In genomic region chr7:83882633-83883275, GRCm38 (mm10) we compare ENCODE assay signal across 8 mouse cellular contexts. TPM values are rescaled to one million over a fixed set of nuclear protein-coding genes. Genes with fewer than 3 reads are reported as not detected.
DNase-seq lines count a peak whose midpoint lies in the region; ATAC-seq and TF ChIP-seq lines count a peak whose summit lies in the region.

No protein-coding gene starts in this region.

- H3K9ac ChIP-seq in liver, embryonic 12.5 days: peak overlapping the region; percentile 98

- WGBS in kidney, adult 2 months: 12% methylated on average over 56 of the region's 56 CpGs
- 13% methylated on average over 56 of the region's 56 CpGs for WGBS in liver, embryonic 12.5 days (ENCODE audit: insufficient replicate concordance)
- 42% methylated on average over 56 of the region's 56 CpGs for WGBS in thymus, adult 2 months

- peaks cover 7% of the 10 kb centered on the region; the same call in 1 of the 2 replicates for H3K4me1 ChIP-seq in kidney, adult 2 months (ENCODE audit: control insufficient read depth, insufficient read depth, low read length)
- H3K4me1 ChIP-seq in liver, embryonic 12.5 days: peaks cover 82% of the 10 kb centered on the region
- peaks cover 18% of the 10 kb centered on the region for H3K4me1 ChIP-seq in thymus, adult 2 months (replicated peaks; ENCODE audit: control insufficient read depth, insufficient read depth, low read length)

- H3ac ChIP-seq in C2C12 (ENCODE audit: control insufficient read depth, insufficient read length, low read depth): peak overlapping the region; percentile 90
- peak overlapping the region; percentile 78 for H3ac ChIP-seq in myocyte (ENCODE audit: control insufficient read depth, insufficient read length)

- H3K79me2 ChIP-seq in C2C12 (ENCODE audit: control insufficient read depth, insufficient read depth) (peaks cover 54% of the 10 kb centered on the region), myocyte (ENCODE audit: control insufficient read depth, insufficient read depth) (peaks cover 50% of the 10 kb centered on the region)

- no peak for TF ChIP-seq CTCF in C2C12 (IDR thresholded peaks at IDR 0.05; ENCODE audit: control insufficient read depth, insufficient read depth, insufficient read length)
- TF ChIP-seq CTCF in kidney, adult 2 months (conservative IDR thresholded peaks at IDR 0.05; ENCODE audit: insufficient read depth, insufficient read length, low read depth, low read length): no peak
- TF ChIP-seq CTCF in thymus, adult 2 months (IDR thresholded peaks at IDR 0.05; ENCODE audit: borderline replicate concordance, control insufficient read depth, extremely low read depth, insufficient read depth, low read length, poor library complexity): no peak

- ATAC-seq in liver, embryonic 12.5 days: peak; percentile 53

- H3K4me3 ChIP-seq in C2C12 (ENCODE audit: insufficient read depth, poor library complexity, severe bottlenecking): peak overlapping the region; percentile 53
- peak overlapping the region; percentile 69 for H3K4me3 ChIP-seq in kidney, adult 2 months (ENCODE audit: insufficient read depth, low read depth, low read length)
- peak overlapping the region; percentile 94 for H3K4me3 ChIP-seq in liver, embryonic 12.5 days
- peak overlapping the region; percentile 43 for H3K4me3 ChIP-seq in myocyte
- peak overlapping the region; percentile 72 for H3K4me3 ChIP-seq in thymus, adult 2 months (ENCODE audit: control insufficient read depth, insufficient read depth, low read length)

- no peaks in the 10 kb centered on the region for H3K9me3 ChIP-seq in liver, embryonic 12.5 days (replicated peaks)

- H3K36me3 ChIP-seq in C2C12 (ENCODE audit: control insufficient read depth, insufficient read depth) (peaks cover 19% of the 10 kb centered on the region), myocyte (ENCODE audit: control insufficient read depth, insufficient read depth) (no peaks in the 10 kb centered on the region)
- no peaks in the 10 kb centered on the region for H3K36me3 ChIP-seq in kidney, adult 2 months (ENCODE audit: control insufficient read depth, insufficient read depth, low read length)
- H3K36me3 ChIP-seq in liver, embryonic 12.5 days: peaks cover 46% of the 10 kb centered on the region
- H3K36me3 ChIP-seq in thymus, adult 2 months (ENCODE audit: control insufficient read depth, insufficient read depth, low read length): no peaks in the 10 kb centered on the region

- DNase-seq in adrenal gland, adult 18-20 months (ENCODE audit: low spot score in 2 of 2): peak; percentile 68 to 70
- peak; percentile 59 for DNase-seq in embryo, embryonic 9.5 days (ENCODE audit: extremely low spot score)
- DNase-seq in heart, adult 18-20 months: peak; percentile 65 to 68
- DNase-seq in kidney, adult 2 months: peak; percentile 76
- DNase-seq in thymus, adult 2 months: no peak

- H3K27me3 ChIP-seq in C2C12 (ENCODE audit: control insufficient read depth, insufficient read depth, insufficient read length): no peaks in the 10 kb centered on the region
- H3K27me3 ChIP-seq in kidney, adult 2 months (replicated peaks; ENCODE audit: control insufficient read depth, insufficient read depth, low read length): no peaks in the 10 kb centered on the region
- no peaks in the 10 kb centered on the region for H3K27me3 ChIP-seq in liver, embryonic 12.5 days (replicated peaks)
- no peaks in the 10 kb centered on the region for H3K27me3 ChIP-seq in myocyte (ENCODE audit: control insufficient read depth, insufficient read depth, insufficient read length)
- no peaks in the 10 kb centered on the region for H3K27me3 ChIP-seq in thymus, adult 2 months (ENCODE audit: control insufficient read depth, insufficient read depth, low read length)

- H3K27ac ChIP-seq in kidney, adult 2 months (ENCODE audit: insufficient read depth, low read depth, low read length): peak overlapping the region; percentile 89
- peak overlapping the region; percentile 99 for H3K27ac ChIP-seq in liver, embryonic 12.5 days
- no peak overlapping the region for H3K27ac ChIP-seq in thymus, adult 2 months (ENCODE audit: control insufficient read depth, insufficient read depth, low read length)

- peak overlapping the region; percentile 96 for H3K4me2 ChIP-seq in liver, embryonic 12.5 days
- peak overlapping the region; percentile 80 for H3K4me2 ChIP-seq in myocyte (ENCODE audit: low read depth)

- no peak for TF ChIP-seq POLR2A in kidney, adult 2 months (IDR thresholded peaks at IDR 0.05; ENCODE audit: low read depth, low read length)
- TF ChIP-seq POLR2A in myocyte (IDR thresholded peaks at IDR 0.05; ENCODE audit: insufficient read length, low read depth): peak; percentile 60
- TF ChIP-seq POLR2A in thymus, adult 2 months (IDR thresholded peaks at IDR 0.05; ENCODE audit: control insufficient read depth, extremely low read depth, insufficient read depth, low read length, poor library complexity): no peak

- peaks cover 39% of the 10 kb centered on the region for H3K79me3 ChIP-seq in C2C12 (ENCODE audit: low read depth)

TF ChIP-seq in C2C12, 6 proteins besides CTCF, POLR2A, EP300 and RAD21:
- TF ChIP-seq MAX (IDR thresholded peaks at IDR 0.05): no peak
- TF ChIP-seq USF1 (IDR thresholded peaks at IDR 0.05; ENCODE audit: low read depth): no peak
- TF ChIP-seq CEBPB (IDR thresholded peaks at IDR 0.05; ENCODE audit: low read depth): no peak
- no peak for TF ChIP-seq MYOD1 (IDR thresholded peaks at IDR 0.05; ENCODE audit: control insufficient read depth, insufficient read length, low read depth)
- no peak for TF ChIP-seq FOSL1 (IDR thresholded peaks at IDR 0.05; ENCODE audit: insufficient read depth, low read length, poor library complexity, severe bottlenecking)
- no peak for TF ChIP-seq MYOG (IDR thresholded peaks at IDR 0.05; ENCODE audit: control insufficient read depth, extremely low read depth, insufficient read length)

TF ChIP-seq in myocyte, 11 proteins besides CTCF, POLR2A, EP300 and RAD21:
- TF ChIP-seq USF1 (IDR thresholded peaks at IDR 0.05; ENCODE audit: low read depth) (no peak), MYOG (IDR thresholded peaks at IDR 0.05; ENCODE audit: control insufficient read depth in 1 of 3, insufficient read depth in 1 of 3, insufficient read length in 2 of 3, low read depth in 2 of 3) (peak in 2 of 3 experiments; percentile 62 to 69), MYOD1 (IDR thresholded peaks at IDR 0.05; ENCODE audit: control insufficient read depth in 1 of 3, insufficient read length in 2 of 3, low read depth in 2 of 3) (peak in 2 of 3 experiments; percentile 43 to 57)

RNA-seq across cellular contexts. Expression of gene Tlnrd1, which starts 1.4 kb away (rescaled TPM):
- polyA plus RNA-seq in C2C12 (2012; fragmentation: generic; extraction: Trizol) (31.5 TPM), myocyte (2012; fragmentation: generic; extraction: Trizol) (25.5 TPM)
- total RNA-seq in adrenal gland, adult 18-20 months (2021): 10 to 100 TPM; 12.7 to 17.4 TPM
- total RNA-seq in heart, adult 18-20 months (2021): 1 to 10 TPM; 8.3 TPM
- polyA plus RNA-seq in kidney, adult 2 months (2012; rRNA removed): 9.2 and 11.1 TPM in 2 replicates
- 21.7 and 23.1 TPM in 2 replicates for polyA plus RNA-seq in liver, embryonic 12.5 days (2016; fragmentation: Nextera tagmentation; extraction: Ambion mirVana)
- polyA plus RNA-seq in thymus, adult 2 months (2012; rRNA removed): 24.1 and 30.1 TPM in 2 replicates

RNA-seq across cellular contexts. Expression of gene Mesd, which starts 1.5 kb away (rescaled TPM):
- polyA plus RNA-seq in C2C12 (2012; fragmentation: generic; extraction: Trizol) (74.5 TPM), myocyte (2012; fragmentation: generic; extraction: Trizol) (81.3 TPM)
- total RNA-seq in adrenal gland, adult 18-20 months (2021): 100 to 1,000 TPM in 1 of 2 experiments, 10 to 100 TPM in 1; 92.9 to 101 TPM
- total RNA-seq in heart, adult 18-20 months (2021): 10 to 100 TPM; 49.3 to 54.9 TPM
- polyA plus RNA-seq in kidney, adult 2 months (2012; rRNA removed): 11.5 and 15.1 TPM in 2 replicates
- 71.4 and 76.5 TPM in 2 replicates for polyA plus RNA-seq in liver, embryonic 12.5 days (2016; fragmentation: Nextera tagmentation; extraction: Ambion mirVana)
- polyA plus RNA-seq in thymus, adult 2 months (2012; rRNA removed): 12.2 and 14.2 TPM in 2 replicates

Comparison
In these comparisons a context has a peak if more than half of its experiments do, and no peak if none do; other contexts are left out.
1. H3K4me3 ChIP-seq: peak in every context shown above with its lines; median percentile 94 in liver, embryonic 12.5 days; 72 in thymus, adult 2 months; 69 in kidney, adult 2 months; 53 in C2C12; 43 in myocyte.